Mouse (Mus musculus) cerebellum, adult 2 months (tissue): ENCODE results near the gene Abcc12.

Experiments used
- CTCF ChIP-seq: fragments of 200-500 bp; IDR thresholded peaks from 2 replicates; pipeline ENCODE4 v1.5.1; 2011; ENCODE audit warnings: low read depth, mild to moderate bottlenecking, control low read depth, low read length, moderate library complexity, borderline replicate concordance; ENCODE audit not compliant: insufficient read depth
- POLR2A ChIP-seq: fragments of 200-500 bp; IDR thresholded peaks from 2 replicates; pipeline ENCODE4 v1.6.1; 2011; ENCODE audit warnings: low read length, control low read depth, borderline replicate concordance; ENCODE audit not compliant: insufficient read depth

DNA sequence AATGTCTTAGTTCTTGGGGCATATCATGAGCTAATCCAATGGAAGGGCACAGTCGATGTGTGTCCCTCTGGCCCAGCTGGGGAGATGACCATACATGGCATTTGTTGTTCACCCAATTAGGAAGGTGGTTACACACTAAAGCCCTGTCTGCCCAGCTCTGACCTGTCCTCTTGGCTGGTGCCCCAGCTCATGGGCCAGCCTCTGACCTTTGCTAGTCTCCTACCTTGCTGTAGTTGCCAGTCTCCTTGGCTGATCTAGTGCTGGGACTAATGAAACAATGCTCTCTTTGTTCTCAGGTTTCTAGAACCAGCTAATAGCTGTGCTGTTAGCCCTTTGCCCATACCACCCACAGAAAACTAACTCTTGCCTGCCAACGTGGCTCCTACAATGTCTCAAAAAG, 22.7 kb upstream of the Abcc12 start:
- TF ChIP-seq POLR2A (no peak), CTCF (no peak)
